Mouse (Mus musculus): ENCODE measurements at regions not wholly inside any gene's neighbourhood (a gene's known extent, or its start where the extent isn't known, plus 50 kb on each side); places are given as distances from the start of the nearest gene placed in this dataset.

DNA sequence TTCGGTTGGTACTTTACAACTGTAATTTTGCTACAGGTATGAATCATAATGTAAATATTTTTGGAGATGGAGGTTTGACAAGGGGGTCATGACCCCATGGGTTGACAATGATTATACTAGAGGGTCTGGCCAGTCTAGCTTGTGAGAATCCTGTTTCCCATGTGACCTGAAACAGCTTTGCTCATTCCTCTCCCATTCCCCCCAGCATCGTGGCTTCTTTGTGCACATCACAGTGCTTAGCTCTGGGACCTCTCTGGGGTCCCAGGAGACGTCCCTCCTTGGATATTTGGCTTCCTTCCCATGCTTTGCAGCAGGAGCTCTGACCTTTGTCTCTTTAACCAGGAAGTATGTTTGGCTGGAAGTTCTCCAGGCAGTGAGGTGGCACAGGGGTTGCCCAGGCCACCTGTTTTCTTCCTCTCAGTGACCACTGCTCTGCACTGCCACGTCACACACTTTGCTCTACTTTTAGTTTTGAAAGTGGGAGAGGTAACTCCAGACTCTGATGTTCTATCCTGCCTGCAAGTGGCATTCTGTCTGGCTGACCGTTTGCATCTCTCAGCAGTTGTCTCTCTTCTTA lies 77.4 kb upstream of the Tmem45b start:
- Histone ChIP-seq H3K27me3 (ENCODE audit: control insufficient read depth, insufficient read depth, low read length) (no peaks in the 10 kb centered on the region), H3K36me3 (ENCODE audit: control insufficient read depth, insufficient read depth, low read length) (no peaks in the 10 kb centered on the region), H3K4me1 (ENCODE audit: control insufficient read depth, insufficient read depth, insufficient read length) (no peaks in the 10 kb centered on the region), H3K4me3 (ENCODE audit: extremely low read depth, insufficient read depth, insufficient read length) (no peak overlapping the region), H3K27ac (ENCODE audit: insufficient read depth, low read length) (no peak overlapping the region)
- TF ChIP-seq CTCF (IDR thresholded peaks at IDR 0.05; ENCODE audit: extremely low read depth, insufficient read depth, insufficient read length, insufficient replicate concordance) (no peak), POLR2A (IDR thresholded peaks at IDR 0.05; ENCODE audit: low read depth, low read length) (no peak)
- no peak for DNase-seq (ENCODE audit: low read depth in 1 of 2, low spot score in 2 of 2)
- 57% methylated on average over 5 of the region's 5 CpGs for WGBS

DNA sequence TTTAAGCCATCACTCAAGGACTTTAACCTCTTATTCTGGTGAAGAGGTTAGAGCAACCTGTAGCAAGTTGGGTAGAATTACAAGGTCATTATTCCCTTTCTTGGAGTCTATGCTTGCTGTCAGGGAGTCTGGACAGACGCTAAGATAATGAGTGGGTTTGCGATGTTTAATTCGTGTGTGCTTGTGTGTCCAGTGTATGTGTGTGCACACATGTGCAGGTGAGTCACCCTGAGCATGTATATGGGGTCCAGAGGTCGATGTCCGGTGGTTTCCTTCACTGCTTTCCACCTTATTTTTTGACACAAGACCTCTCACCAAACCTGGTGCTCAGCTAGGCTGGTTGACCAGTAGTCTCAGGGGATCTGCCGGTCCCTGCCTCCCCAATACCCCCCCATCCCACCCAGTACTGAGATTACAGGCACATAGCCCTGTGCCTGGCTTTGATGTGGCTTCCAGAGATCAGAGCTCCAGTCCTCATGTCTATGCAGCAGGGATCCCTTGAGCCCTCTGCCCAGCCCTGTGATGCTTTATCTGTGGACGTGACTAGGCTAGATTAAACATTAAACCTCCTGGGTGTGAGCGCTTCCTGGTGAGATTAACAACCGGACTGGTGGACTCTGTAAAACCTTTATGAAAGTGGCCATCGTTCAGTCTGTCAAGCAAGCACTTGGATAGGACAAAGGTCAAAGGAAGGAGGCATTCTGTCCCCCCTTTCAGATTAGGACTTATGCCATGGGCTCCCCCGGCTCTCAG lies 74.4 kb upstream of the Tmem45b start:
- no peak for DNase-seq (ENCODE audit: low read depth in 1 of 2, low spot score in 2 of 2)
- no peak for TF ChIP-seq CTCF (IDR thresholded peaks at IDR 0.05; ENCODE audit: extremely low read depth, insufficient read depth, insufficient read length, insufficient replicate concordance)
- TF ChIP-seq POLR2A (IDR thresholded peaks at IDR 0.05; ENCODE audit: low read depth, low read length): no peak
- no peaks in the 10 kb centered on the region for H3K36me3 ChIP-seq (ENCODE audit: control insufficient read depth, insufficient read depth, low read length)
- no peak overlapping the region for H3K4me3 ChIP-seq (ENCODE audit: extremely low read depth, insufficient read depth, insufficient read length)
- no peaks in the 10 kb centered on the region for H3K4me1 ChIP-seq (ENCODE audit: control insufficient read depth, insufficient read depth, insufficient read length)
- H3K27me3 ChIP-seq (ENCODE audit: control insufficient read depth, insufficient read depth, low read length): no peaks in the 10 kb centered on the region
- no peak overlapping the region for H3K27ac ChIP-seq (ENCODE audit: insufficient read depth, low read length)
- 86% methylated on average over 11 of the region's 11 CpGs for WGBS

DNA sequence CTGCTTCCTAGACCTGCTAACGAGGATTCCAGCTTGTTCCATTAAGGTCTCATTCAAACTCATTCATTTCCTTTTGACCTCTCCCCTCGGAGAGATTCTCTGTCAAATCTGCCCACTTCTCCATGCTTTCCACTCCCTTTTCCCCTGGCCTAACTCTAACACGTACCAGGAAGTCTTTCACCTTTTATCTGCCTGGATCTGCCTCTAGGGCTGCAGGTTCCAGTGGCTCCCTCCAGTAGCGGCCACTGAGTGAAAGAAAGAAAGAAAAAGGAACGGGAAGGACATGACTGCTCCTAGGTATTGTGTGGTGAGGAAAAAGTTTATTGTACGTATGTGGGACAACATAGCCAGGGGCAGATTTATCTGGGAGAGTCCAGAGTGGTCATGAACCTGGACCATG lies 64.8 kb upstream of the Tmem45b start:
- H3K36me3 ChIP-seq (ENCODE audit: control insufficient read depth, insufficient read depth, low read length): no peaks in the 10 kb centered on the region
- DNase-seq (ENCODE audit: low read depth in 1 of 2, low spot score in 2 of 2): no peak
- WGBS: 66% methylated on average over 6 of the region's 6 CpGs

DNA sequence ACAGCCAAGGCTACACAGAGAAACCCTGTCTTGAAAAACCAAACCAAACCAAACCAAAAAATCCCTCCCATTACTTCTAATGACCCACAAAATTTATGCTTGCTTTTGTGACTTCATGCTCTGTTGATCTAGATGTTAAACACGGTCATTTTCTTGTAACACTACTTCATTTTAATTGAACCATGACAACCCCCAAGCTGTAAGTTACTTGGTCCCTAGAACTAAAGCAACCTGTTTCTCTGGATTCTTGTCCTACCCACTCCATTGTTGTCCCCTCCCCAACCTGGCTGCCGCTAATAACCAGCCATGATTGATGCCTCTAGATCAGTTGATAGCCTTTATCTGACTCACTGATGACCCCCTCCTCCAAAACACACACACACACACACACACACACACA lies 63.0 kb upstream of the Tmem45b start:
- Histone ChIP-seq H3K36me3 (ENCODE audit: control insufficient read depth, insufficient read depth, low read length) (no peaks in the 10 kb centered on the region), H3K4me3 (ENCODE audit: extremely low read depth, insufficient read depth, insufficient read length) (no peak overlapping the region), H3K27me3 (ENCODE audit: control insufficient read depth, insufficient read depth, low read length) (no peaks in the 10 kb centered on the region), H3K27ac (ENCODE audit: insufficient read depth, low read length) (no peak overlapping the region), H3K4me1 (ENCODE audit: control insufficient read depth, insufficient read depth, insufficient read length) (no peaks in the 10 kb centered on the region)
- no peak for TF ChIP-seq POLR2A (IDR thresholded peaks at IDR 0.05; ENCODE audit: low read depth, low read length)
- no peak for TF ChIP-seq CTCF (IDR thresholded peaks at IDR 0.05; ENCODE audit: extremely low read depth, insufficient read depth, insufficient read length, insufficient replicate concordance)
- no peak for DNase-seq (ENCODE audit: low read depth in 1 of 2, low spot score in 2 of 2)
- 87% methylated on average over 2 of the region's 2 CpGs for WGBS

More for the DNA sequence above, 64.8 kb upstream of the Tmem45b start:
- Histone ChIP-seq H3K27ac (ENCODE audit: insufficient read depth, low read length) (no peak overlapping the region), H3K4me1 (ENCODE audit: control insufficient read depth, insufficient read depth, insufficient read length) (no peaks in the 10 kb centered on the region), H3K27me3 (ENCODE audit: control insufficient read depth, insufficient read depth, low read length) (no peaks in the 10 kb centered on the region), H3K4me3 (ENCODE audit: extremely low read depth, insufficient read depth, insufficient read length) (no peak overlapping the region)
- TF ChIP-seq CTCF (IDR thresholded peaks at IDR 0.05; ENCODE audit: extremely low read depth, insufficient read depth, insufficient read length, insufficient replicate concordance): no peak

Measured in spleen, adult 2 months (tissue).